Mouse (Mus musculus) thymus, adult 2 months (tissue): ENCODE measurements around the gene Fam214b.

ENCODE experiments used
- CTCF ChIP-seq: fragments of 200-500 bp; IDR thresholded peaks from 2 replicates; pipeline ENCODE4 v1.5.1; 2012; ENCODE audit warnings: mild to moderate bottlenecking, control low read depth, low read length, moderate library complexity, borderline replicate concordance; ENCODE audit not compliant: control insufficient read depth, poor library complexity, insufficient read depth; ENCODE audit errors: extremely low read depth
- POLR2A ChIP-seq: fragments of 200-500 bp; IDR thresholded peaks from 2 replicates; pipeline ENCODE4 v1.6.1; 2012; ENCODE audit warnings: mild to moderate bottlenecking, low read length, control low read depth, moderate library complexity; ENCODE audit not compliant: control insufficient read depth, poor library complexity, insufficient read depth; ENCODE audit errors: extremely low read depth

DNA sequence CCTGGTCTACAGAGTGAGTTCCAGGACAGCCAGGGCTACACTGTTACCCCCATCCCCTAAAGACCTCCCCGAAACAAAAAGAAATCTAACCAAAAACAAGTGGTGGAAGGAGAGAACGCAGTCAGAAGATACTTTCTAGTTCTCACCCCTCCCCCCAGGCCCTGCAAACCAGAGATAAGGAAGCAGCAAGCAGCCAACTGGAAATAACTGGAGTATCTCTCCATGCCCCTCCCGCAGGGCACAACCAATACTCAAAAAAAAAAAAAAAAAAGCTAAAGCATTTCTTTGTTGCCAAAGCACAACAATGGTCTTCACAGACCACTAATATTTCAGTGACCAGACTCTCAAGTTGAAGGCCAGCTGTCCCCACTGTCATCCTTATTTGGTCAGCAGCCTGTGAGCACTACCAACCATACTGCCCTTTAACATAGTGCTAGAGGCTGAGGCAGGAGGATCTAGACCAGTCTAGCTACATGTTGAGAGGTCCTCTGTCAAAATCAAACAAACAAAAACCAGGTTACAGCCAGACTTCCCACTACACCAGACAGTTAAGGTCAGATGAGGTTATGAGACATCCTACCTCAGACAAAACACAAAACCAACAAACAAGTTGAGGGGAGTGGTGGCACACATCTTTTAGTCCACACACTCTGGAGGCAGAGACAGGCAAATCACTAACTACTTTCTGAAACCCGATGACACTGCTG, 8.0 kb downstream of the Fam214b start:
- TF ChIP-seq CTCF: no peak
- no peak for TF ChIP-seq POLR2A
